Mouse (Mus musculus) heart, embryonic 16.5 days (tissue): ENCODE measurements at regions not wholly inside any gene's neighbourhood (a gene's known extent, or its start where the extent isn't known, plus 50 kb on each side); places are given as distances from the start of the nearest gene placed in this dataset.
"Not testable (repeated sequence)": the region's sequence is repeated elsewhere in the genome, so short reads cannot be mapped to it uniquely, and the experiment has no call there.

Experiments used
- ATAC-seq: fragments of 200-750 bp; cut with Nextera tagmentation; replicated peaks from 2 replicates; pipeline ENCODE4 v1.8.0; 2017; ENCODE audit warnings: moderate number of reproducible peaks; ENCODE audit not compliant: insufficient read depth, low FRiP score; ENCODE audit errors: extremely low read depth
- H3K27ac ChIP-seq: fragments of 300-500 bp; sonication (generic); 2 replicates; pipeline ENCODE4 v1.5.1; 2014; ENCODE audit warnings: mild to moderate bottlenecking, low read length, control low read depth, moderate library complexity
- H3K27me3 ChIP-seq: fragments of 300-500 bp; sonication (generic); 2 replicates; pipeline ENCODE4 v1.6.1; 2014; ENCODE audit warnings: low read length, mixed read lengths; ENCODE audit not compliant: control insufficient read depth, insufficient read depth
- H3K36me3 ChIP-seq: fragments of 300-500 bp; sonication (generic); 2 replicates; pipeline ENCODE4 v1.6.1; 2014; ENCODE audit not compliant: control insufficient read depth, insufficient read depth
- H3K4me1 ChIP-seq: fragments of 300-500 bp; sonication (generic); 2 replicates; pipeline ENCODE4 v1.6.1; 2014; ENCODE audit warnings: low read length, mixed read lengths; ENCODE audit not compliant: control insufficient read depth, insufficient read depth
- H3K4me2 ChIP-seq: fragments of 300-500 bp; sonication (generic); 2 replicates; pipeline ENCODE4 v1.6.1; 2014; ENCODE audit warnings: low read depth, mild to moderate bottlenecking, control low read depth, low read length
- H3K4me3 ChIP-seq: fragments of 300-500 bp; sonication (generic); 2 replicates; pipeline ENCODE4 v1.5.1; 2014; ENCODE audit warnings: mild to moderate bottlenecking, control low read depth, low read length
- H3K9ac ChIP-seq: fragments of 300-500 bp; sonication (generic); 2 replicates; pipeline ENCODE4 v1.6.1; 2014; ENCODE audit warnings: low read length, control low read depth
- H3K9me3 ChIP-seq: fragments of 300-500 bp; sonication (generic); replicated peaks from 2 replicates; pipeline ENCODE4 v1.6.1; 2016; ENCODE audit warnings: low read length; ENCODE audit not compliant: control insufficient read depth
- WGBS: fragments of 180-500 bp; shearing (Covaris S2); extraction: QIAGEN DNeasy Blood & Tissue Kit; methylation state at CpG from one replicate; pipeline ENCODE4 v1.1.7; 2014; 5-methylcytosine and 5-hydroxymethylcytosine counted together

DNA sequence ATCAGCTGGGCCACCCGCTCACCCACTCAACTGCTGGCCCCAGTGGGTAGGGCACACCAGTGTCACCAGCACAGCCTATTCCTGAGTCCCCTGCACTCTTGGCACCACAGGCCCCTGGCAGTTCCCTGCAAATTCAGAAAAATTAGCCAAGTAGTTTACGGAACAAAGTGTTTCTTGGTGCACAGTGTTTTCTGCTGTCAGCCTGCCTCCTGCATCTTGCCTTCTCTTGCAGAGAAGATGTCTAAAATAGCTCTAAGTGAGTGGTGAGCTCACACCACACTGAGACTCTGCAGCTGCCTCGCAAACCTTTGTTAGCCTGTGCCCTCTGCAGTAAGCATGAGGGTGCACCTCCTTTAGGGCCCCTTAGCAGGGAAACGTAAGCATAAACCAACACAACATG, 117.7 kb upstream of the Arid1b start:
- Histone ChIP-seq H3K36me3 (no peaks in the 10 kb centered on the region), H3K4me1 (no peaks in the 10 kb centered on the region), H3K9ac (no peak overlapping the region), H3K4me2 (no peak overlapping the region), H3K27ac (no peak overlapping the region), H3K27me3 (no peaks in the 10 kb centered on the region), H3K4me3 (no peak overlapping the region), H3K9me3 (no peaks in the 10 kb centered on the region)
- ATAC-seq, result no peak
- 71% methylated on average over 4 of the region's 4 CpGs for WGBS

DNA sequence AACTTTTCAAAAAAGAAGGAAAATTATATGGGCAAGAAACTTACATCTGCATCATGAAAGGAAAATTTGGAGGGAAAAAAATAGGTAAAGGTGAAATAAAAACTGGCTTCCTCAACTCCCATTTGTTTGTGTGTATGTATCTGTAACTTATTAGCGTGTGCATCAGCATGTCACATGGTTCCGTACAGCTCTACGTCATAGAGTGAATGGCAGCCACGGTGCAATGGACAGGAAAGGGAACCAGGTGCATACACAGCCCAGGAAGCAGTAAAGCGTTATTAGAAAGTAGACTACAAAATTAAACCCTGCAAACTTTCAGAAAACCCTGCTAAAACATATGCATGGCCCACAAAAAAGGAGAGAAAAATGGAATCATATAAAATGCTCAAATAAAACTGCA, 112.7 kb upstream of the Arid1b start:
- WGBS, result 78% methylated on average over 5 of the region's 5 CpGs
- no peak for ATAC-seq
- Histone ChIP-seq H3K36me3 (no peaks in the 10 kb centered on the region), H3K4me2 (no peak overlapping the region), H3K27me3 (no peaks in the 10 kb centered on the region), H3K4me1 (no peaks in the 10 kb centered on the region), H3K4me3 (no peak overlapping the region), H3K9ac (no peak overlapping the region), H3K27ac (no peak overlapping the region), H3K9me3 (0 out of 2 replicates have a peak, but pooled peaks cover 2% of the 10 kb centered on the region)

DNA sequence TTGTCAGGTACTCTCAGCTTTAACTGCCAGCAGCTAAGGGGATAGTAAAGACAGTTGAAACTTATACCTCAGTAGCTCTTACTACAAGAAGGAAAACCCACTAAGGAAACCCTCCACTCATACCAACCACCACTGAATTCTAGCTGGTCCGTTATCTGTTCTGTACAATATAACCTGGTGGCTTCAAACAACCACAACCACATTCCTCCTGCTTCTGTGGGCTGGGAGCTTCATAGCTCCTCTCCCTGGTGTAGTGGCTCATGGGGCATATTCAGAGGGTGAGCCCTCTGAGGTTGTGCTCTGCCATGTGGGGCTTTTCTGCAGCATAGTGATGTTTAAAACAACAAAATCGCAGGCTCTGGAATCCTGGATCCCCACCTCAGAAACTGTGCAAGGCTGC, 110.0 kb upstream of the Arid1b start:
- H3K27me3 ChIP-seq, result no peaks in the 10 kb centered on the region
- no peaks in the 10 kb centered on the region for H3K36me3 ChIP-seq
- no peak overlapping the region for H3K4me3 ChIP-seq
- no peak overlapping the region for H3K27ac ChIP-seq
- WGBS, result 75% methylated on average over 2 of the region's 2 CpGs
- 0 out of 2 replicates have a peak, but pooled peaks cover 2% of the 10 kb centered on the region for H3K9me3 ChIP-seq
- H3K9ac ChIP-seq, result no peak overlapping the region
- ATAC-seq, result no peak
- no peak overlapping the region for H3K4me2 ChIP-seq
- H3K4me1 ChIP-seq, result no peaks in the 10 kb centered on the region

DNA sequence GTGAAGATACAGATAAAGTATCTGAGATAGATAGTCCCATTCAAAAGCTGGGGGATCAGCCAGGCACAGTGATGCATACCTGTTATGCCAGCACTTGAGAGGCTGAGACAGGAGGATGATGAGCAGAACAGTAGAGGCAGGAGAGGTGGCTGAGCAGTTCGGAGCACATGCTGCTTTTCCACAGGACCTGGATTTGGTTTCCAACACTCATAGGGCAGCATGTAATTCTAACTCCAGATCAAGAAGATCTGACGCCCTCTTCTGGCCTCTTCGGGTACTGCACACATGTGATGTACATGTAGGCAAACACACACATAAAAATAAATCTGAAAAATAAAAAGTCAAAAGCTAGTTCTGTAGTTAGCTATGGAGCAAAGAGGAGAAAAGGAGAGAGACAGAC, 109.4 kb upstream of the Arid1b start:
- Histone ChIP-seq H3K4me1 (no peaks in the 10 kb centered on the region), H3K27ac (no peak overlapping the region), H3K9me3 (0 out of 2 replicates have a peak, but pooled peaks cover 2% of the 10 kb centered on the region), H3K4me3 (no peak overlapping the region), H3K36me3 (no peaks in the 10 kb centered on the region), H3K9ac (no peak overlapping the region), H3K27me3 (no peaks in the 10 kb centered on the region), H3K4me2 (no peak overlapping the region)
- WGBS, result 62% methylated on average over 3 of the region's 3 CpGs
- ATAC-seq, result no peak

DNA sequence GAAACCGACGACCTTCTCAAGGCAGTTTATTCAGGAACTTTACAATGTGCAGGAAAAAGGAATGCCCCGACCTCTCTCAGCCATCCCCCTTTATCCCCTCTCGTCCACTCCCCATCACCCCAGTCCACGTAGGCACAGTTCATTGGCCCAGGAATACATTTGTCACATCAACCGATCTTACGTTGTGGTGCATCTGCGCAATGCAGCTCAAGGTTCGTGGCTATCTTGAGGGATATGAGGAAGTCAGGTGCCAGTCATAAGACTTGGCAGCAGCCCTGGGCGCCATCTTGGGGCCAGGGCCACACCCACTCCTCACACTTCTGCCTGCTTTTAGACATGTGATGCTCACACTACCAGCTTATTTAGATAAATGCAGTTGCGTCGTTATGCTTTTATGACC, 106.8 kb upstream of the Arid1b start:
- not testable (repeated sequence) for H3K4me2 ChIP-seq, H3K9me3 ChIP-seq, H3K4me1 ChIP-seq, H3K27ac ChIP-seq, ATAC-seq, H3K27me3 ChIP-seq, H3K9ac ChIP-seq, H3K36me3 ChIP-seq, H3K4me3 ChIP-seq
- 82% methylated on average over 12 of the region's 12 CpGs for WGBS

DNA sequence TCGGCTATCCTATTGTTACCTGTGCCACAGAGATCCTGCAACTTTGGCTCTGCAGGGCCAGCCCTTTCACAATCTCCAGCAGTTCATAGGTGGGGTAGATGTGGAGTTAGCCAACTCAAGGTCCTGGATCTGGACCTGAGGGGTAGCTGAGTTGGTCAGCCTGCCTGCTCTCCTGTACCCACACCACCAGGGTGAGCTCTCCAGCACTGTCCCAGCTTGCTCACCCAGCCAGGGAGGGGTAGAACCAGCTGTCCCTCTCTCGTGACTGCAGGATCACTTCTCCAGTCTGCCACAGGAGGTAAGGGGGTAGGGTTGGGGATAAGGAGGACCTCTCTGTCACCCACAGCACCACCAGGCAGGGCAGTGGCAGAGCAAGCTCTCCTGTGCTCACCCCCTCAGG, 104.6 kb upstream of the Arid1b start:
- Histone ChIP-seq H3K27me3 (no peaks in the 10 kb centered on the region), H3K4me2 (no peak overlapping the region), H3K4me1 (no peaks in the 10 kb centered on the region), H3K4me3 (no peak overlapping the region), H3K36me3 (no peaks in the 10 kb centered on the region), H3K9me3 (0 out of 2 replicates have a peak, but pooled peaks cover 2% of the 10 kb centered on the region), H3K9ac (no peak overlapping the region), H3K27ac (no peak overlapping the region)
- WGBS, result 58% methylated on average over 2 of the region's 2 CpGs
- ATAC-seq, result no peak

DNA sequence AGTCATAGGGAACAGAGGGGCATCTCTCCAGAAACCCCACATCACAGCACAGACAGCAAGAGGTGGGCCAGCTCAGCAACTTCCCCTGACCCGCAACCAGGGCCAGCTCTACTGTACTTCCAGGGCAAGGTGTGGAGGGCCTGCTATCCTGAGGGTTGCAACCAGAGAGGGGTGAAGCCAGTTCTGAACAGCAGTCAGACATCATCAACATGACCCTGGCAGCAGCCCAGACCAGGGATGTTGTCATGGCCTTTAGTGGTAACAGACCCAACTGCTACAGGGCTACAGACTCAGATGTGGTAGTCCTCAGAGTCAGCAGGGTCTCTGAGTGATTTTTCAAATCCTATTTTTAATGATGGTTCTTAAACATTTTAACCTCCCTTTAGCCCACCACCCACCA, 104.0 kb upstream of the Arid1b start:
- no peak overlapping the region for H3K9ac ChIP-seq
- 91% methylated on average over 1 of the region's 1 CpGs for WGBS

GRCm38 (mm10) chr17:4891576-4891975, 102.6 kb upstream of the Arid1b start:
- ATAC-seq, result no peak
- Histone ChIP-seq H3K9ac (no peak overlapping the region), H3K27me3 (no peaks in the 10 kb centered on the region), H3K27ac (no peak overlapping the region), H3K9me3 (no peaks in the 10 kb centered on the region), H3K4me1 (no peaks in the 10 kb centered on the region), H3K36me3 (no peaks in the 10 kb centered on the region), H3K4me3 (no peak overlapping the region), H3K4me2 (no peak overlapping the region)
- WGBS, result 84% methylated on average over 8 of the region's 8 CpGs

More for the DNA sequence above, 104.0 kb upstream of the Arid1b start:
- H3K4me2 ChIP-seq, result no peak overlapping the region
- no peaks in the 10 kb centered on the region for H3K36me3 ChIP-seq
- no peak overlapping the region for H3K27ac ChIP-seq
- ATAC-seq, result no peak
- no peak overlapping the region for H3K4me3 ChIP-seq
- H3K27me3 ChIP-seq, result no peaks in the 10 kb centered on the region
- H3K9me3 ChIP-seq, result no peaks in the 10 kb centered on the region
- no peaks in the 10 kb centered on the region for H3K4me1 ChIP-seq

DNA sequence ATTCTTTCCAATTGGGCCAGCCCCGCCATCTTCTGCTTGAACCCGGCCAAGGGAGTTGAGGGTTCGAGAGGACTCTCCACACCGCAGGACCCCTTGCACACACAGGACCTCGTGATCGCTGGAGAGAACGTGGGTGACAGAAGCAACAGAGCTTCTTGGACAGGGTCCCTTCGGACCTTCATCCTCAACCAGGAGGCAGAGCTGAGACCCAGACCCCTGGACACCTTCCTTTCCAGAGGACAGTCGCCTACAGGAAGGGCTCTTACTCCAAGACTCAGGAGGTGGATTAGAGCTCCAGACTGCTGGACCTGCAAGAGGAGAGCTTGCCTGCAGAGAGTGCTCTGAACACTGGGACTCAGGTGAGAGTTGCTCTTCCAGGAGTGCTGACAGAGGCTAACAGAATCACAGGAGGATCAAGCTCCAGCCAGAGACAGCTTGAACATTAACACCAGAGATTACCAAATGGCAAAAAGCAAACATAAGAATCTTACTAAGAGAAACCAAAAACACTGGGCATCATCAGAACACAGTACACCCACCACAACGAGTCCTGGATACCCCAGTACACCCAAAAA, 99.3 kb upstream of the Arid1b start:
- H3K27ac ChIP-seq, H3K4me1 ChIP-seq, H3K27me3 ChIP-seq, H3K9ac ChIP-seq, ATAC-seq, H3K9me3 ChIP-seq, H3K4me2 ChIP-seq, H3K4me3 ChIP-seq, H3K36me3 ChIP-seq: not testable (repeated sequence)
- WGBS, result 92% methylated on average over 10 of the region's 10 CpGs
